Mouse (Mus musculus): ENCODE measurements around the gene Fcgr4. TPM values are rescaled to one million over a fixed set of nuclear protein-coding genes. Genes with fewer than 3 reads are reported as not detected.
"Not testable (repeated sequence)": the region's sequence is repeated elsewhere in the genome, so short reads cannot be mapped to it uniquely, and the experiment has no call there.

Fcgr4 gene
- total RNA-seq, 4 experiments from 2014 or later: 0.30 to 0.72 (median 0.43) TPM; not detected in 1

DNA sequence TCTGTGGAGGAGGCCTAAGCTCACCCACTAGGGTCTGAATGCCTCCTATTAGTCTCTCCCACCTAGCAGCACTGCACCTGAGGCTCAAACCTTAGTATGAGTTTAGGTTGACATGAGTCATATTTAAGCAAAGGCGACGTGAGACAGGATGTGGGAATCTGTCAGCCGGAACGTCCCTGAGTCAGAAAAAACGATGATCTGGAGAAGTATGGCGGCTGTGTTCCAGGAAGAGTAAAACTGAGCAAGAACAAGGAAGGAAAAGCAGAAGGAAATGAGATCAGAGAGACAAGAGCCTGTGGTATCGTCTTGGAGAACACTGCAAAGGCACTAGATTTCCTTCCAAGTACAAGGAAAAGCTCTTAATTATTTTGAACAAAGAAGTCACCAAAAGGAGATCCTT, 32.1 kb downstream of the Fcgr4 start:
- DNase-seq (ENCODE audit: low spot score in 2 of 2): no peak

- no peak for DNase-seq (ENCODE audit: low spot score in 2 of 2)
These were observed 34.6 kb downstream of the Fcgr4 start for GRCm38 (mm10) chr1:171053305-171053704.

- DNase-seq (ENCODE audit: low spot score in 2 of 2): no peak
These were observed 38.5 kb downstream of the Fcgr4 start for GRCm38 (mm10) chr1:171057253-171057652.

DNA sequence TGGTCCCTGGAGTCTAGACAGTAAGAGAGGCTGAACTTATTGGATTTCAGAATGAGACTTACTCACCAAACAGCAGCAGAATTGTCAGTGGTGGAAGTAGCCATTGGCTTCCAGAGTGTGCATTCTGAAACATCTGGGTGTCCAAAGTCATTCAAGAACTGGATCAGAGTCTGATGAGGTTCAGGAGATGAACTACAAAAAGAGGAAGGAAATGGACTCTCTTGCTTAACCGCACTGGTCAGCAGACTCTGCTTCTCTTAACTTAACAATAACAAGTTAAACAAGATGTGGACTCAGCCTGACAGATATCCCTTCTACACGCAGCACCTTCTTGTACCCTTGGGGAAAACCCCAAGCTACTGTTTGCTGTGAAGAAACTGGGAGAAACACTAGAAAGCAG, 40.5 kb downstream of the Fcgr4 start:
- no peak for DNase-seq (ENCODE audit: low spot score in 2 of 2)

DNA sequence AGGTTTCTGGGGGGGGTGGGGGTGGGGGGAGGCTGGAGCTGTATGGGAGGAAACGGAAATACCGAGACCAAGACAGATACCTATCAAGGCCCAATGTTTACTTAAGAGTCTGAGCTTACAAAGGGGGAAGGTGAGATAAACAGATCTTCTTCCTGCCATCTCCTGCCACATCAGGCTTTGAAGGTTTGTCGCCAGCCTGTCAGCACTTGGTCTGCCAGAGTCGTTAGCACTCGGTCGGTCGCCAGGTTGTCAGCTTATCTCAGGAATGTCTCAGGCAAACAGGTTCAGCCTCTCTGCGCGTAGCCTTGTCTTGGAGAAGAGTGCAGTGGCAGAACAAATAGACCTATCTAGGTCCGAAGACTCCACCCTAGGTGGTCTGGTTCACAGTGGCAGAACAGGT, 41.7 kb downstream of the Fcgr4 start:
- no peak for DNase-seq (ENCODE audit: low spot score in 2 of 2)

GRCm38 (mm10) chr1:171061566-171061965, 42.8 kb downstream of the Fcgr4 start:
- DNase-seq (ENCODE audit: low spot score in 2 of 2): no peak

DNA sequence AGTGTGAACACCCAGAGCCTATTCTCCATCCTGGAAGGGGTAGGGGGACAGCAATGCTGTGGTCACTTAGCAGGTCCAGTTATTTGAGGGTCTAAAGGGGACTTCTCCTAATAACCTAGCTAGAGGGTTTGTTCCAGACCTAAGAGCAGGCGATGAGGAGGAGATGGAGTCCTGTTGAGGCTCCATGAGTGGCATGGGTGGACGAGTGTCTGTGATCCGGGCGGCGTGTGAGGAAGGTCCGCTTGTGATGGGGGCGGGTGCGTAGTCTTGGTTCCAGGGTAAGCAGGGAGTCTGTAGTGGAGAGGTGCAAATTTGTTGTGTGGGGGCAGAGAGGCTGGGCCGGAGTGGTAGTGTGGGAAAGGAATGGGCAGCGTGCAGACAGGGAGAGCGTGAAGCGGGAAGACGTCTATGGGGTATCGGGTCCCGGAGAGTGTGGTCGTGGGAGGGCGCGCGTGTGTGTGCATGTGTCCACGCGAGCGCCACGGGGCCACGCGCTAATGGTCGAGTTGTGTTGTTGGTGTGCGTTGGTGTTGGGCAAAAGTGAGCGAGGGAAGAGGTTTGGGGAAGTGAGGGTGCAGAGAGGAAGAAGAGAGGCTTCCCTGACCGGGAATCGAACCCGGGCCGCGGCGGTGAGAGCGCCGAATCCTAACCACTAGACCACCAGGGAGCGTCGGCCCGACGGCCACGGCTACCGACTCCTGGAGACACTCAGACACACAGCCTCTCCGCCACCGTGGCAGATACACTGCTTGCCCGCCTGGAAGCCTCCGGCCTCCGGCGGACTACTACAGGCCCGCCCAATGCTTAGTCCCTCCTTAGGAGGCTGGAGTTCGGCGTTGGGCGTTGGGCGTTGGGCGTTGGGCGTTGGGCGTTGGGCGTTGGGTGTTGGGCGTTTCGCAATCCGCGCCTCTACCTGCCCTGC, 45.1 kb downstream of the Fcgr4 start:
- DNase-seq (ENCODE audit: low spot score in 2 of 2): peak; percentile 48 to 58

GRCm38 (mm10) chr1:171064491-171065242, 45.9 kb downstream of the Fcgr4 start, which contains the start of gene Fcgr3:
Gene Fcgr3 (minus strand): TSS chr1:171064935.
- peak; percentile 60 to 78 for DNase-seq (ENCODE audit: low spot score in 2 of 2)

GRCm38 (mm10) chr1:171065243-171065587, 46.5 kb downstream of the Fcgr4 start:
- not testable (repeated sequence) for DNase-seq (ENCODE audit: low spot score in 2 of 2)

GRCm38 (mm10) chr1:171065768-171066167, 47.0 kb downstream of the Fcgr4 start:
- peak in 1 of 2 experiments; percentile 37 for DNase-seq (ENCODE audit: low spot score in 2 of 2)

GRCm38 (mm10) chr1:171066583-171066982, 47.9 kb downstream of the Fcgr4 start:
- not testable (repeated sequence) for DNase-seq (ENCODE audit: low spot score in 2 of 2)

DNA sequence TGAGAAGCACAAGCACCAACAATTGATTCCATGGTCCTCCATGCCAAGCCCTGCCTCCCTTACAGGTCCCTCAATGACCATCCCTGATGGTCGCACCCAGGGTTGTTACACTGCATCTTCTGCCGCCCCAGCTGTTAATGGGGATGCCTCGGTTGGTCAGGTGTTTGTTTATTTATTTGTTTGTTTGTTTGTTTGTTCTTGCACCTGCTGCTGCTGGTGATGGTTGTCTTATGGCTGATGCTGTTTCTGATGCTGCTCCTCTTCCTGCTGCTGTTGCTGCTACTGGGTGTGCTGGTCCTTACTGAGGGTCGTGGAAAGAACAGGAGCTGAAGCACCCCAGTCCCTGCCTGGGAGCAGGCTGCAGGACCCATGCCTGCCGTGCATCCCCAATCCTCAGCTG, 49.2 kb downstream of the Fcgr4 start:
- DNase-seq (ENCODE audit: low spot score in 2 of 2): not testable (repeated sequence)

GRCm38 (mm10) chr1:171069508-171069907, 50.8 kb downstream of the Fcgr4 start:
- DNase-seq (ENCODE audit: low spot score in 2 of 2): not testable (repeated sequence)

DNA sequence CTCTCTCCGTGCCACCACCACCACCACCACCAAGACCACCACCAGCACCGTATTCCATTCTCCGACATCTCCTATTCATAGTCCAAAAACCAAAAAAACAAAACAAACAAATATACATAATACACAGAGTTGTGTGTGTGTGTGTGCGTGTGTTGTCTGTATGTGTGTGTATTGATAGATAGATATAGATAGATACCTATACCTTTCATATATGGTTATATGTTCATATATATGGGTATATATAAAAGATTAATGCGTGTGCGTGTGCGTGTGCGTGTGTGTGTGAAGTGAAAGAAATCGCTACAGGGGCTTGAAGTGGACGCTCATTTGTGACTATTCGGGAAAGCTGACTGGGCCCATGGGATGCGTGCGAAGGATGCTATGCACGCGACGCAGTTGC, 52.2 kb downstream of the Fcgr4 start:
- DNase-seq (ENCODE audit: low spot score in 2 of 2): not testable (repeated sequence)

- not testable (repeated sequence) for DNase-seq (ENCODE audit: low spot score in 2 of 2)
These were observed 53.0 kb downstream of the Fcgr4 start for GRCm38 (mm10) chr1:171071726-171072125.

GRCm38 (mm10) chr1:171072217-171072616, 53.5 kb downstream of the Fcgr4 start:
- DNase-seq (ENCODE audit: low spot score in 2 of 2): not testable (repeated sequence)

DNA sequence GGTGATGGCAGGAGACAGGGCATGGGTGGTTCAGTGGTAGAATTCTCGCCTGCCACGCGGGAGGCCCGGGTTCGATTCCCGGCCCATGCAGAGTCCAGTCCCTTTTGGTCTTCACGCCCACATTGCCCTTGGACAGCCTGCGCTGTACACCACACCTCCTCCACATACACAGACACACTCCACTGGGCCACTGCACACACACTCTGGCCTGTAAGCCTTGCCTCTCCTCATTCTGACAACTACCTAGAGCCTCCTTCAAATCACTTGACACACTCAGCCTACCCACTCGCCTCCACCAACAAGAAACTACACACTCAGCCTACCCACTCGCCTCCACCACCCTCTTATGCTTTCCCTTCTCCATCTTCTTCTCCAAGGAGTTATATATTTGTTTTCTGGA, 55.6 kb downstream of the Fcgr4 start:
- not testable (repeated sequence) for DNase-seq (ENCODE audit: low spot score in 2 of 2)

DNA sequence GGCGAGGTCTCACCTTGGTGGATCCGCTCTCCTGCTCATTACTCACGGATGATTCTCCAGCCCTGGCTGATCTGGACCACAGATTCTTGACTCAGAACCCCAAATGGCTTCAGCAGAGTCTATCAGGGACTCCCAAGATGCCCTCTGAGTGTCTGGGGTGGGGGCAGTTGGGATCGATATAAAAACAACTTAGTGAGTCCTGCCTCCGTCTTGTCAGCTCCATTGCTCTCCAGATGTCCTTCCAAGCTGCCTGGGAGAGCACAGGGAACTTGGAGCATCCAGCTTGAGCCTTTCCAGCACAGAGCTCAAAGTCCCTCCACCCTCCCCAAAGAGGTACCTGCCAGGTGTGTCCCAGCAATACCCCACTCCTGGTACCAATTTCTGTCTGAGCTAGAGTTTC, 57.5 kb downstream of the Fcgr4 start:
- not testable (repeated sequence) for DNase-seq (ENCODE audit: low spot score in 2 of 2)

DNA sequence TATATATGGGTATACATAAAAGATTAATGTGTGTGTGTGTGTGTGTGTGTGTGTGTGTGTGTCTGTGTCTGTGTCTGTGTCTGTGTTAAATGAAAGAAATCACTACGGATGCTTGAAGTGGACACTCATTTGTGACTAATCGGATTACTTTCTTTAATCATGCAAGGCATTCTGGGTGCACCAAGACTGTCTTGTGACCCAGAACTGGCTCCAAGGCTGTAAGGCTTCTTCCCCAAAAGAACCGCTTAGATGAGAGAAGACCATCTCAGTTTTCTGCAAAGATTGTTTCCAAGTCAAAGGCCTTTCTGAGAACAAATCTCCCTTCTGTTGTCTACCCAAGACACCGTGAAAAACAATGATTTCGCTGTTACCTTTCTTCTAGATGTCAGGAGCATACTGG, 58.5 kb downstream of the Fcgr4 start:
- not testable (repeated sequence) for DNase-seq (ENCODE audit: low spot score in 2 of 2)

- DNase-seq (ENCODE audit: low spot score in 2 of 2): not testable (repeated sequence)
These were observed 59.2 kb downstream of the Fcgr4 start for GRCm38 (mm10) chr1:171077955-171078354.

DNA sequence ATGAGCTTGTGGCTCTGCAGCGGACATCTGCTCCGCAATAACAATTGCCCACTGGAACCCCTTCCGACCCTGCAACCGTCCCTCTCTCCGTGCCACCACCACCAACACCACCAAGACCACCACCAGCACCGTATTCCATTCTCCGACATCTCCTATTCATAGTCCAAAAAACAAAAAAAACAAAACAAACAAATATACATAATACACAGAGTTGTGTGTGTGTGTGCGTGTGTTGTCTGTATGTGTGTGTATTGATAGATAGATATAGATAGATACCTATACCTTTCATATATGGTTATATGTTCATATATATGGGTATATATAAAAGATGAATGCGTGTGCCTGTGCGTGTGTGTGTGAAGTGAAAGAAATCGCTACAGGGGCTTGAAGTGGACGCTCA, 59.7 kb downstream of the Fcgr4 start:
- DNase-seq (ENCODE audit: low spot score in 2 of 2): not testable (repeated sequence)

GRCm38 (mm10) chr1:171079345-171079744, 60.6 kb downstream of the Fcgr4 start:
- not testable (repeated sequence) for DNase-seq (ENCODE audit: low spot score in 2 of 2)

Measured in left cerebral cortex, adult 8-10 months (tissue).